Mouse (Mus musculus) ES-Bruce4 (cell line): ENCODE data around the gene Abhd6.

Source experiments
- CTCF ChIP-seq: IDR thresholded peaks from one replicate; pipeline ENCODE4 v1.8.1; 2011; ENCODE audit warnings: low read depth, low read length
- POLR2A ChIP-seq: IDR thresholded peaks from one replicate; pipeline ENCODE4 v1.8.1; 2011; ENCODE audit warnings: low read length; ENCODE audit not compliant: insufficient read depth

- TF ChIP-seq POLR2A: no peak
- TF ChIP-seq CTCF: no peak
Measured at GRCm38 (mm10) chr14:8000831-8001685, 1.6 kb upstream of the Abhd6 start.
